7 mouse cellular contexts compared by ENCODE assay signal in the genomic region with DNA sequence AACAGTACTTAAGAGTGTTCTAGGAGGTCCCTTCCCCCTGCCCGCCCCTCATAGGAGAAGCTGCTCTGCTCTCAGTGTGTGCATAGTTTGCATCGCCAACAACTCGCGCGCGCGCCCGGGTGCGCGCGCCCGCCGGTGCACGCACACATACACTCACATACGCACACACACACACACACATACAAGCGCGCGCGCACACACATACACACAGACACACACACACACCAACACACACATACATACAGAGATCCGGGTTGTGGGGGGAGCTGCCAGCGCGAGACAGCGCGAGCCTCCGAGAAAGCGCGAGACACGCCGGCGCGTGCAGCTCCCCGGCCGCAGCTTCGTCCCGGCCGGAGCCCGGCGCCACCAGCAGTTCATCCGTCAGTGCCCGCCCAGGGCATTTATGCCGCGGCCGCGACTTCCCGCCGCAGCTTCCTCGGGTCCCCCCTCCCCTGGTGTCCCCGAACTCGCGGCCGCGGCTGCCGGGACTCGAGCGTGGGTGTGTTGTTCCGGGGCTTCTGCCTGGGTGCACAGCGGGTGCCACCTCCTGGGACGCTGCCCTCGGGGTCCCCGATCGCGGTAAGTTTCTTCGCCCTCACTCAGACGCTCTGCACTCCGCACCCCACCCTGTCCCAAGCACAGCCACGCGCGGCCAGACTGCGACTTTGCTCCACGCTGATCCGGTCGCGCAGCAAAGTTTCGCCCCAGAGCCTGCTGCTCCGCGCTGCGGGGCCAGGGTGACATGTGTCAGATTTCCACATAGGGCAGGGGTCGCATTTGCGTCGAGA. TPM values are rescaled to one million over a fixed set of nuclear protein-coding genes. Genes with fewer than 3 reads are reported as not detected.
DNase-seq lines count a peak whose midpoint lies in the region; ATAC-seq and TF ChIP-seq lines count a peak whose summit lies in the region.

A gene (plus strand): TSS at position 167 of the 788 bp plus-strand sequence.

- H3K4me1 ChIP-seq in ES-Bruce4 (ENCODE audit: control insufficient read depth, insufficient read depth, low read length), result no peaks in the 10 kb centered on the region
- H3K4me1 ChIP-seq in embryonic fibroblast, embryonic 13.5 days (ENCODE audit: control insufficient read depth, insufficient read depth, low read length), result no peaks in the 10 kb centered on the region
- peaks cover 19% of the 10 kb centered on the region for H3K4me1 ChIP-seq in heart, embryonic 15.5 days (replicated peaks)

- H3K36me3 ChIP-seq in ES-Bruce4 (ENCODE audit: control insufficient read depth, insufficient read depth, low read length, poor library complexity, severe bottlenecking), result no peaks in the 10 kb centered on the region
- H3K36me3 ChIP-seq in heart, embryonic 15.5 days, result no peaks in the 10 kb centered on the region

- no peaks in the 10 kb centered on the region for H3K9me3 ChIP-seq in ES-Bruce4 (replicated peaks; ENCODE audit: control insufficient read depth, insufficient read depth, low read length, poor library complexity, severe bottlenecking)
- H3K9me3 ChIP-seq in heart, embryonic 15.5 days (replicated peaks), result no peaks in the 10 kb centered on the region

- no peak for TF ChIP-seq EP300 in ES-Bruce4 (IDR thresholded peaks at IDR 0.05; ENCODE audit: insufficient read depth, low read depth, low read length)

- H3K9ac ChIP-seq in ES-Bruce4 (ENCODE audit: low read depth, poor library complexity, severe bottlenecking), result peak within 1 kb of the TSS; percentile 56
- H3K9ac ChIP-seq in heart, embryonic 15.5 days, result peak within 1 kb of the TSS; percentile 66

- no peak within 1 kb of the TSS for H3K27ac ChIP-seq in ES-Bruce4 (ENCODE audit: insufficient read depth, low read length)
- no peak within 1 kb of the TSS for H3K27ac ChIP-seq in embryonic fibroblast, embryonic 13.5 days (ENCODE audit: insufficient read depth, low read length)
- H3K27ac ChIP-seq in heart, embryonic 15.5 days, result peak within 1 kb of the TSS; percentile 80

- TF ChIP-seq POLR2A in ES-Bruce4 (IDR thresholded peaks at IDR 0.05; ENCODE audit: insufficient read depth, low read length), result no peak
- peak; percentile 26 for TF ChIP-seq POLR2A in embryonic fibroblast, embryonic 13.5 days (IDR thresholded peaks at IDR 0.05; ENCODE audit: low read depth, low read length)

- ATAC-seq in heart, embryonic 15.5 days (replicated peaks; ENCODE audit: insufficient number of reproducible peaks, insufficient read depth, low FRiP score, low read depth), result peak; percentile 76

- peaks cover 14% of the 10 kb centered on the region for H3K27me3 ChIP-seq in ES-Bruce4 (ENCODE audit: control insufficient read depth, insufficient read depth, low read length, poor library complexity, severe bottlenecking)
- H3K27me3 ChIP-seq in heart, embryonic 15.5 days, result peaks cover 8% of the 10 kb centered on the region

- peak within 1 kb of the TSS; percentile 88 for H3K4me3 ChIP-seq in ES-Bruce4 (ENCODE audit: low read depth, low read length)
- H3K4me3 ChIP-seq in embryonic fibroblast, embryonic 13.5 days (ENCODE audit: insufficient read depth, low read length), result peak within 1 kb of the TSS; percentile 54
- peak within 1 kb of the TSS; percentile 82 for H3K4me3 ChIP-seq in heart, embryonic 15.5 days

- WGBS in heart, embryonic 15.5 days, result under 1% methylated on average over 80 of the region's 80 CpGs

- TF ChIP-seq CTCF in ES-Bruce4 (IDR thresholded peaks at IDR 0.05; ENCODE audit: low read depth, low read length), result no peak
- no peak for TF ChIP-seq CTCF in embryonic fibroblast, embryonic 13.5 days (IDR thresholded peaks at IDR 0.05; ENCODE audit: borderline replicate concordance, insufficient read depth, low read length)

- peak within 1 kb of the TSS; percentile 97 for H3K4me2 ChIP-seq in heart, embryonic 15.5 days

- peak; percentile 77 for DNase-seq in ZHBTc4 (ENCODE audit: low read depth, low spot score)
- peak; percentile 64 to 76 for DNase-seq in kidney, postnatal 4 days
- DNase-seq in lung, postnatal 36 days, result peak; percentile 58
- DNase-seq in skeletal muscle tissue, adult 2 months (ENCODE audit: low read depth, low spot score), result peak; percentile 27

RNA-seq across cellular contexts. Expression of the gene that starts here (rescaled TPM):
- polyA plus RNA-seq in ES-Bruce4 (2011; ENCODE audit: insufficient read depth, insufficient read length, low read depth, missing spikeins), result 1.3 and 1.5 TPM in 2 replicates
- polyA plus RNA-seq in embryonic fibroblast, embryonic 13.5 days (2011; ENCODE audit: insufficient read length, low read depth, missing spikeins), result 4.5 and 10.2 TPM in 2 replicates
- 8.5 and 11.2 TPM in 2 replicates for polyA plus RNA-seq in heart, embryonic 15.5 days (2015; fragmentation: Nextera tagmentation; extraction: Ambion mirVana)

Comparison
In these comparisons a context has a peak if more than half of its experiments do, and no peak if none do; other contexts are left out.
1. DNase-seq: peak in every context shown above with its lines; median percentile 77 in ZHBTc4; 70 in kidney, postnatal 4 days; 58 in lung, postnatal 36 days; 27 in skeletal muscle tissue, adult 2 months.